Mouse (Mus musculus): ENCODE results near the gene C2cd2l. TPM values are rescaled to one million over a fixed set of nuclear protein-coding genes. Genes with fewer than 3 reads are reported as not detected.
A peak's percentile ranks its signal among the peaks of the same experiment; 100 is the strongest.

The C2cd2l gene
- total RNA-seq, 1 experiment from 2014 or later, result 5.1 TPM

DNA sequence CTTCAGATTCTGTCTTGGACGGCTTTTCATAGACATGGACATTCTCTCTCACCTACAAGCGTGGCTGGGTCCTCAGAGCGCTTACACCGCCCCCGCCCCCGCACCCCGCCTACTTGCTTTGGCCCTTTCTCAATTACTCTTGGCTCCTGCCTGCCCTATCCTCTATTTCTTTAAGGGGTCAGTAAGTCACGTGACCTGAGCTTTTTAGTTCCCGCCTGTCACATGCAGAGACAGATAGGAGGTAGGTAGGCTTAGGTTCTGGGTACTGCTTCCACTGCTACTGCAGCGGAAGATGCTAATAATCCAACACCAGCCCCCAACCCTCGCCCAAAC lies 31.2 kb downstream of the C2cd2l start:
- no peak for ATAC-seq (replicated peaks in 1 of 2; ENCODE audit: insufficient read depth in 1 of 2, low FRiP score in 2 of 2, low TSS enrichment in 1 of 2, low read depth in 1 of 2, poor library complexity in 2 of 2, severe bottlenecking in 2 of 2)

DNA sequence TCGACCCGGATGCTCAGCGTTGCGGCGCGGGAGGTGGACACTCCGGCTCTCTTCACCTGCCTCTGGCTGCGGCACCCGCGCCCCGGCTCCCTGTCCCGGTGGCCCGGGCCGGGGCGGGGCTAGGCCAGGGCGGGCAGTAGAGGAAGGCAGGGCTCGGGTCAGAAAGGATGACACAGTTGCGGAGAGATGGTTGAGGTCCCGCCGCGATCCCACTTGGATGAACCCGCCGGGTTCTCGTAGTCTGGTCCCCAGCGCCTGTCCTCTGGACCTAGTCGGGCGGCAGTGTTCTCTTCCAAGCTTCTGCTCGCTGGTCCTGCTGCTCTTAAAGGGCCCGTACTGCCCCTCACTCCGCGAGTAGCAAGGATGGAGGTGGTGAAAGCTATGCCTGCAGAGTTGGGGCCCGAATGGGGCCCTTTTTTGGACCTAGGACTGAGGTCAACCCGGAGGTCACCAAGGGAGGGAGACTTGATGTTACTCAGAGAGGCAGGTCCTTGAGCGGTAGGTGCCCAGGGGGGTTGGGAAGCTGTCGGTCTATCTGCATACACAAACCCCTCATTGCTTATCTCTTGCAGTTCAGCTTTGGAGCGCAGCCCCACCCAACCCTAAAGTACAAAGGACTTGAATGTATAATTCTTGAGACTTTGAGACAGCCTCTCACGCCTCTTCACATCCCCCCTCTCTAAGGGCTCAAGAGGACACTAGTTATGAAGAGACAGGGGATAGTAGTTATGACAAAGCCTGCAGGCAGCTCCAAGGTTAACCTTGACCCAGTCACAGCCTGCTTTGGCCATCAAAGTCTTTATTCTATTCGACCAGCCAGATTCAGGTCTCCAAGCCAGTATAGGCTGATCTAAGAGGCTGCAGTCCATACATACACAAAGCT lies 31.8 kb downstream of the C2cd2l start, which contains the start of gene Abcg4:
Gene Abcg4 (minus strand): TSS at position 540 of the 883 bp plus-strand sequence.
- 0 out of 4 replicates have a peak, but pooled peaks of 1 of the 2 experiments have one; percentile 25 for ATAC-seq (replicated peaks in 1 of 2; ENCODE audit: insufficient read depth in 1 of 2, low FRiP score in 2 of 2, low TSS enrichment in 1 of 2, low read depth in 1 of 2, poor library complexity in 2 of 2, severe bottlenecking in 2 of 2)

DNA sequence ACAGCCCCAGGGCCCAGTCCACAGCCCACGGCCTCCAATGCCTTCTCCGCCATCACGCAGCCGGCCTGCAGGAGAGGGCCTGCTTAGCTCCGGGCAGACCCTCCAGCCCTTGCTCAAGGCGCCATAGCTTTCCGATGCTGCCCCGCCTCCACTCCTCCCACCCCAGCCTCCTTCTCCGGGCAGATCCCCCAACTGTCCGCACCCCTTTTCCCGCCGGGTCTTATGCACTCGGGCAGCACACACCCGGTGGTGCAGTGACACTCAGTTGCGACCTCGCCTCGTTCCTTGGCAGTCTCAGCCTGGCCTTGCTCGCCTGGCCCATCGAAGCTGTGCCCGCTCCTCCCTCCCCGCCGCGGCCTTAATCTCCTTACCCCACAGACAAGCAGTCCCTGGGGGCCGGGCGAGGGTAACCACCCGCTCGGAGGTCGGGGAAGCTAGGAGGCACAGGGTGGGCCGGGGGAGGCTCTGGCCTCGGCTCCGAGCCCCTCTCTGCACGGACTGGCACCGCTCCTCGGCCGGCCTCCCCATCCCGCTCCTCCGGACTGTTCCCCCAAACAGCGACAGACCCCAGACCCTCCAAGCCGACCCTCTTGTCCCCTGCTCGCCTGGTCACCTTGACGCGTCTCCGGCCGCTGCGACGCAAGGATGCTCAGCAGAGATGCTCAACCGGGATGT lies 32.5 kb downstream of the C2cd2l start:
- ATAC-seq (replicated peaks in 1 of 2; ENCODE audit: insufficient read depth in 1 of 2, low FRiP score in 2 of 2, low TSS enrichment in 1 of 2, low read depth in 1 of 2, poor library complexity in 2 of 2, severe bottlenecking in 2 of 2), result peak in 1 of 2 experiments; percentile 51; a peak in 2 of 4 replicates

DNA sequence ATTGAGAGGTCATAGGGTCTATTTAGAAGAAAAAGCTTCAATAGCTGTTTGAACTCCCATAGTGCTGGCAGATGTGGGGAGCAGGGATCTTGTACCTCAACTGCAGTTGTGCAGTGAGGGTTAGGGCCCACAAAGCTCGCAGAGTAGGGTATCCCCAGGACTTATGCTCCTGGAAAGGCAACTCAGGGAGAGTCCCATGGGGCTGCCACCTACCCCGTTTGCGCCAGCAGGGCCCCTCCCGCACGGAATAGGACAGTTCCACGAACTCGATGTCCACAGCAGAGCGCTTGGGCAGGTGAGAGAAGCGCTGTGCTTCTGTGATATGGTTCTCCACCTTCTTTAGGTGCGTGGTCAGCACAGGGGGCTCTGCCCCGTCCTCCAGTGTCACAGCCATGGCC lies 33.1 kb downstream of the C2cd2l start:
- ATAC-seq (replicated peaks in 1 of 2; ENCODE audit: insufficient read depth in 1 of 2, low FRiP score in 2 of 2, low TSS enrichment in 1 of 2, low read depth in 1 of 2, poor library complexity in 2 of 2, severe bottlenecking in 2 of 2), result no peak

DNA sequence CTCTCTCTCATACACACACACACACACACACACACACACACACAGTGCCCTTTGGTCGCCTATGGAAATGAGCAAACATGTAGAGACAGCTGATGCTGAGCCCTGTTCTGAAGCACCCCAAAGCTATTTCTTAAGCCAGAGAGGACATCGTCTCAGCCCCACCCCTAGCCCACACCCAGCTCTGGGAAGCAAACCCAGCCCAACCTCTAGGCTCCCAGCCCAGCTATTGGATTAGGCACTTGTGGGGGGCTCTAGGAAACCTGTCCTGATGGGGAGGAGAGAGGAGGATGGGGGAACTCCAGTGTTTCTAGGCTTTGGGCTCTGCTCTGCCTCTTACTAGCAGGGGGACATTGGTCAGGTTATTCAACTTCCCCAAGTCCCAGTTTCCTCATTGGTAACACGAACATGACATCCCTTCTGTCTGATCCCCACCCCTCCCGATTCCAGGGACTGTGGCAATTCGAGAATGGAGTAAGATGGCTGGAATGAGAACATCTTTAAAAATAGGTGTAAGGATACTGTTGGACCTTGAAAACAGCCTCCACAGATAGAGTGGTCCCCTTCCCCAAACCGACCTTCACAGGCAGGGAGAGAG lies 33.7 kb downstream of the C2cd2l start:
- ATAC-seq (replicated peaks in 1 of 2; ENCODE audit: insufficient read depth in 1 of 2, low FRiP score in 2 of 2, low TSS enrichment in 1 of 2, low read depth in 1 of 2, poor library complexity in 2 of 2, severe bottlenecking in 2 of 2), result no peak

DNA sequence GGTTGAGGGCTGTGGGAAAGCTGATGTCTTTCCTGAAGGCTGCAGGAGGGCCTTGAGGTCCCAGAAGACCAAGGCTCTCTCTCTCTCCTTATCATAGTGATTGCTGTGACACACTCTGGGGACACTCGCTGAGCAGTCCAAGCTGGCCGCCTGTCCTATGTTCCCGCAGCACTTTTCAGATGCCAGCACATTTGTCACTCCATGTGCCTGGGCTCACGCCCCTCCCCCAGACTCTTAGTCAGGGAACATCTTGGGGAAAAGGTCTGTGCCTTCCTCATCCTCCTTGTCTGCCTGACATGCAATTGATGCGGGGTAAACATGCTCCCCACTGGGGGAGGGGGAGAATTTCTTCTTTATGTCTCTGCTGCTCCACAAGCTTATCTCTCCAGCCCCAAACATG lies 36.9 kb downstream of the C2cd2l start:
- ATAC-seq (replicated peaks in 1 of 2; ENCODE audit: insufficient read depth in 1 of 2, low FRiP score in 2 of 2, low TSS enrichment in 1 of 2, low read depth in 1 of 2, poor library complexity in 2 of 2, severe bottlenecking in 2 of 2), result no peak

DNA sequence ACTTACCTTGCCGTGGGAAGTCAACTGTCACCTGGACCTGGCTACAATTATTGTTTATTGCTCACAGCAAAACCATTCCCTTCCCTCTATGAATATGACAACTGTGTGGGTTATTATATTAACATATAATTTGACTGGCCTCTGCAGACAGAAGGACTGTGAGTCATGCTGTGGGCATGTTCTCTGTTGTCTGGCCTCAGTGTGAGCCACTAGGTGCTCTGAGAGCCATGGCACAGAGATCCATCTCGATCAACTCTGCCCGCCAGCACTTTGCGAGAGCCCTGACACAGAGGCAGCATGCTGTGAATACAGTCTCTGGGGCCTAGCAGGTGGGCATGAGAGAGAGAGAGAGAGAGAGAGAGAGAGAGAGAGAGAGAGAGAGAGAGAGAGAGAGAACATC lies 50.1 kb downstream of the C2cd2l start:
- no peak for ATAC-seq (replicated peaks in 1 of 2; ENCODE audit: insufficient read depth in 1 of 2, low FRiP score in 2 of 2, low TSS enrichment in 1 of 2, low read depth in 1 of 2, poor library complexity in 2 of 2, severe bottlenecking in 2 of 2)

DNA sequence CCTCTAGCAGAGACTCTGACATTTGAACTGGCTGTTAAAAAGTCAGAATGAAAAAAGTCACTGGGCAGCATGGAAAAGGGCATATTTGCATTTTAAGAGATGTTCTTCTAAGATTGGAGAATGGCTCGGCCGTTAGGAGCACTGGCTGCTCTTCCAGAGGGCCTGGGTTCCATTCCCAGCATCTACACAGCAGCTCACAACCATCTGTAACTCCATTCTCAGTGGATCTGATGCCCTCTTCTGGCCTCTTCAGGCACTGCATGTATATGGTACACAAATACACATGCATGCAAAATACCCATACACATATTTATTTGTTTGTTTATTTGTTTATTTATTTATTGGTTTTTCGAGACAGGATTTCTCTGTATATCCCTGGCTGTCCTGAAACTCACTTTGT lies 51.0 kb downstream of the C2cd2l start:
- no peak for ATAC-seq (replicated peaks in 1 of 2; ENCODE audit: insufficient read depth in 1 of 2, low FRiP score in 2 of 2, low TSS enrichment in 1 of 2, low read depth in 1 of 2, poor library complexity in 2 of 2, severe bottlenecking in 2 of 2)

DNA sequence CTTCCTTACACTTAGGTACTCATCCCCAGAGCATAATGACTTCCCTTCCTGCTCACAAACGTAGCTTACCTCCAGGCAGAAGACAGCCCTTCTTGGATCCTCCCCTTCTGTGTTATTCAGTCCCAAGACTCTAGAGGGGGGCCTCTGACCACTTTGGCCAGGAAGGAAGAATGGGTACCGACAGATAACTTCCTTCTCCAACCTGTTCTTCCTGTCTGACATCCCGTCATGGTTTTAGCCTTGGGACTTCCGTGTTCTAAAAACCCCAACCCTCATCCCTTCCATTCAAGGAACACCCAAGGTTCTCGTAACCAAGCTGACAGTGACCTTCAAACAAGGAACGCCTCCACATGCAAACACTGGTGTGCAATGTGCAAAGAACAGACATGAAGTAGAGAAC lies 51.7 kb downstream of the C2cd2l start, which contains the start of gene Nlrx1:
Gene Nlrx1 (minus strand): TSS at position 168 of the 400 bp plus-strand sequence.
- peak; percentile 59 to 76 for ATAC-seq (replicated peaks in 1 of 2; ENCODE audit: insufficient read depth in 1 of 2, low FRiP score in 2 of 2, low TSS enrichment in 1 of 2, low read depth in 1 of 2, poor library complexity in 2 of 2, severe bottlenecking in 2 of 2)

DNA sequence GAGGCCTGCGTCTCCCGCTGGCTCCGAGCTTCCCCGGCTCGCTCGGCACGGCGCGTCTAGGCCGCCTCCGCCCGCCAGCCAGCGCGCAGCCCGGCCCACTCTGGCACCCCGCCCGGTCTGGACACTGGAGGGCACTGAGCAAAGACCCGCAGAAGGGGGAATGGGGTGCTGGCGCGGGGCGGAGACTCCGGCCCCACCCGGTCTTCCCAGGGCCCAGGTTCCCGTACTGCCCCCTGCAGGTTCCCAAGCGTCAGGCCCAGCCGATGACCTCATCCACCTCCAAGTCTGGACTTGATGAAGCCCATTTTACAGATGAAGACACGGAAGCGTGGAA lies 52.1 kb downstream of the C2cd2l start:
- peak; percentile 83 to 86 for ATAC-seq (replicated peaks in 1 of 2; ENCODE audit: insufficient read depth in 1 of 2, low FRiP score in 2 of 2, low TSS enrichment in 1 of 2, low read depth in 1 of 2, poor library complexity in 2 of 2, severe bottlenecking in 2 of 2)

DNA sequence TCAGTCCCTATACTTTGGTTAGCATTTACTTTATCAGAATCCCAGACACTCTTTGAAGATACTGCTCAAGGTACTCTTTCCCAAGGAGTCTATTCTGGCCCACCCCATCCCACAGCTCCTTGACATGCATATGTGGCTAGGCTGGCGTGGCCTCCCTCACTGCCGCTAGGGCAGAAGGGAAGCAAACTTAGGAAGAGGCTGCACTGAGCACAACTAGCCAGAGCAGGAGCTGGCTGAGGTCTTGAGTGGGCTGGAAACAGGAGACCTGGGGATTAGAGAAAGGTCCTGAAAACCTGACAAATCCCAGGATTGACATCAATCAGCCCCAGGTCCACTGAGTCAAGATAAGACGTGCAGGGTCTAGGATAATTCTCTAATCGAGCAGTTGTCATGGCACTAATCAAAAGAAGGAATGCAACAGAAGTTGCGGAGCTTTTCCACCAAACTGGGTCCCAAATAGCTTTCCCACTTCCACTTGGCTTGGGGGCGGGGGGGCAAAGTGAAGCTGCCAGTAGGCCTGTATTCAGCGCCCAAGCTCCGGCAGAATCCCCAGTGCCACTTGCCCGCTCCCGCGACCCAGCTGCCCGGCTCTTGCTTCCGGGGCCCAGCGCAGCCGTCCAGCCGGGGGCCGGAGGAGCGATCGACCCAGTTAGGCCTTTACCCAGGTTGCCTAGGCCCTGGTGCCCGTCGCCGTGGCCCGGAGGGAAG lies 52.6 kb downstream of the C2cd2l start:
- no peak for ATAC-seq (replicated peaks in 1 of 2; ENCODE audit: insufficient read depth in 1 of 2, low FRiP score in 2 of 2, low TSS enrichment in 1 of 2, low read depth in 1 of 2, poor library complexity in 2 of 2, severe bottlenecking in 2 of 2)

DNA sequence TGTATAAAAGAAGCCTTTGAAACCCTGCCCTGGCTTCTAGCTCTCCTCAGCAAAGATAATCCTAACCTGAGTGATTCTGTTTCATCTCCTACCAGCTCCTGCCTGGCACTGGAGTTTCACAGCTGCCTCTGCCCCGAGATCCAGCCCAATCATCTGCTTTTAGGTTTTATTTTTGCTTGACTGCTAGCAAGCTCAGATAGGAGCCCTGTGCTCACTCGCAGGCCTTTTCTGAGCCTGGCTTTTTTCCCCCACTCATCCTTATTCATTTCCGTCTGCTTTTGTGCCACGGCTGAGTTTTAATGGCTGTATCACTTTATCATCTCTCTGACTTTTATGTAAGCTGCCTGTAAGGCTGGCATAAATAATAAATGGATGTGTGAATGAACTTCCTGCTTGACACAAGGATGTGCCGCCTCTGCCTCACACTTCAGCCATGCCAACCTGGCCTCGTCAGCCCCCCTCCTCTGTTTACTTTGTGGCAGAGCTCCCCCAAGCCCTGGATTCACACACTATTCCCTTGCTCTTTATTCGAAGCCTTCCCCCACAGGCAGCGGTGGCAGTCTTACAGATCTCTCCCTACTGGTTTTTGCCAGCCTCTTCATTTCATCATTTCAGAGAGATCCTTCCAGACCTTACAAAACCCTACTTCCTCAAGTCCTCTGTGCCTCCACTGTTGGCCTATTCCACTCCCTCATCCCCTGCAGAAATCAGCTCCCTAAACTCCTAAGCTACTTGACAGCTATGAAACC lies 53.4 kb downstream of the C2cd2l start:
- no peak for ATAC-seq (replicated peaks in 1 of 2; ENCODE audit: insufficient read depth in 1 of 2, low FRiP score in 2 of 2, low TSS enrichment in 1 of 2, low read depth in 1 of 2, poor library complexity in 2 of 2, severe bottlenecking in 2 of 2)

DNA sequence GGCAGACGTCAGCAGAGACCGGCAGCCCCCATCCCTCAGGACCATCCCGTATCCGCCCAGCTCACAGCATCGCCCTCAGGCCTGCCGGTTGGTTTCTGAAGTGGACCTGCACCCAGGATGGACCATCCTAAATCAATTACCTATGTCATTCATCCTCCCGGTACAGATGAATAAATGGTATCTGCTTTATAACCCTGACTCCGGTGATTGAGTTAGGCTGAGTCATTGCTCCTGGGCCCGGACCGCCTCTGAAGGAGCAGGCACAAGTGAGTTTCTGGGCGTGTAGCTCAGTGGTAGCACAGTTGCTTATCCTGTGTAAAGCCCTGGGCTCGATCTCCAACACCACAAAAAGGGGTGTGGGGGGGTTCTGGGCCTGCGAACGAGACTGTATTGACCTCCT lies 58.7 kb downstream of the C2cd2l start:
- ATAC-seq (replicated peaks in 1 of 2; ENCODE audit: insufficient read depth in 1 of 2, low FRiP score in 2 of 2, low TSS enrichment in 1 of 2, low read depth in 1 of 2, poor library complexity in 2 of 2, severe bottlenecking in 2 of 2), result no peak

Other genes with a start within 250 kb of the C2cd2l start
- gene Mfrp, start 218.6 kb downstream of the C2cd2l start, total RNA-seq (2017), result not detected in 2 replicates
- gene C1qtnf5, start 213.0 kb downstream of the C2cd2l start, total RNA-seq (2017), result not detected in 2 replicates
- not detected in 2 replicates for gene Gm49380, start 206.8 kb downstream of the C2cd2l start, total RNA-seq (2017)
- gene Rnf26, start 206.8 kb downstream of the C2cd2l start, total RNA-seq (2017), result 10.8 and 13.0 TPM in 2 replicates
- gene Mcam, start 185.8 kb downstream of the C2cd2l start, total RNA-seq (2017), result 1.1 and 6.9 TPM in 2 replicates
- gene Cbl, start 86.2 kb downstream of the C2cd2l start, total RNA-seq (2017), result 19.6 and 35.0 TPM in 2 replicates
- not detected in 2 replicates for gene Ccdc153, start 79.6 kb downstream of the C2cd2l start, total RNA-seq (2017)
- 0.35 TPM in 1 of 2 replicates, not detected in the other for gene Pdzd3, start 68.8 kb downstream of the C2cd2l start, total RNA-seq (2017)
- 2.1 and 6.6 TPM in 2 replicates for gene Nlrx1, start 51.7 kb downstream of the C2cd2l start, total RNA-seq (2017)
- gene Abcg4, start 31.7 kb downstream of the C2cd2l start, total RNA-seq (2017), result 0.99 and 2.5 TPM in 2 replicates
- gene Hinfp, start 14.6 kb downstream of the C2cd2l start, total RNA-seq (2017), result 26.1 and 28.0 TPM in 2 replicates
- gene Dpagt1, start 5.7 kb upstream of the C2cd2l start, total RNA-seq (2017), result 15.2 and 17.4 TPM in 2 replicates
- gene H2afx, start 14.4 kb upstream of the C2cd2l start, total RNA-seq (2017), result 127 and 131 TPM in 2 replicates
- 29.3 and 35.2 TPM in 2 replicates for gene Hmbs, start 23.9 kb upstream of the C2cd2l start, total RNA-seq (2017)
- gene Vps11, start 41.4 kb upstream of the C2cd2l start, total RNA-seq (2017), result 14.3 and 16.1 TPM in 2 replicates
- 56.5 and 67.2 TPM in 2 replicates for gene Hyou1, start 59.2 kb upstream of the C2cd2l start, total RNA-seq (2017)
- gene Slc37a4, start 76.6 kb upstream of the C2cd2l start, total RNA-seq (2017), result 15.8 and 20.2 TPM in 2 replicates
- gene Rps25, start 86.9 kb upstream of the C2cd2l start, total RNA-seq (2017), result 1,716 and 2,164 TPM in 2 replicates
- 42.2 and 47.6 TPM in 2 replicates for gene Trappc4, start 87.3 kb upstream of the C2cd2l start, total RNA-seq (2017)
- 21.4 and 31.9 TPM in 2 replicates for gene Ccdc84, start 98.3 kb upstream of the C2cd2l start, total RNA-seq (2017)
- not detected in 2 replicates for gene Foxr1, start 120.9 kb upstream of the C2cd2l start, total RNA-seq (2017)
- not detected in 2 replicates for gene Upk2, start 134.7 kb upstream of the C2cd2l start, total RNA-seq (2017)
- gene Bcl9l, start 162.5 kb upstream of the C2cd2l start, total RNA-seq (2017), result 5.9 and 6.1 TPM in 2 replicates
- gene Cxcr5, start 241.6 kb upstream of the C2cd2l start, total RNA-seq (2017), result 0.06 and 0.69 TPM in 2 replicates

Data from hematopoietic stem cell, adult 5-6 weeks (primary cell).